Mouse (Mus musculus) liver, embryonic 14 days (tissue): ENCODE results near the gene Ccl6. TPM values are rescaled to one million over a fixed set of nuclear protein-coding genes. Genes with fewer than 3 reads are reported as not detected.

Experiments
- polyA plus RNA-seq: library from polyadenylated mRNA; depleted of rRNA; stranded (reverse); fragments of >200 nt; gene quantifications from 2 replicates; pipeline ENCODE4 v1.2.3, GENCODE M21; 2012; rRNA removed

Gene Ccl6
- 2.4 and 3.8 TPM in 2 replicates for polyA plus RNA-seq

GRCm38 (mm10) chr11:83592853-83593252, at the start of gene Ccl6:
TSS of gene Ccl6 (minus strand) at chr11:83593087.

DNA sequence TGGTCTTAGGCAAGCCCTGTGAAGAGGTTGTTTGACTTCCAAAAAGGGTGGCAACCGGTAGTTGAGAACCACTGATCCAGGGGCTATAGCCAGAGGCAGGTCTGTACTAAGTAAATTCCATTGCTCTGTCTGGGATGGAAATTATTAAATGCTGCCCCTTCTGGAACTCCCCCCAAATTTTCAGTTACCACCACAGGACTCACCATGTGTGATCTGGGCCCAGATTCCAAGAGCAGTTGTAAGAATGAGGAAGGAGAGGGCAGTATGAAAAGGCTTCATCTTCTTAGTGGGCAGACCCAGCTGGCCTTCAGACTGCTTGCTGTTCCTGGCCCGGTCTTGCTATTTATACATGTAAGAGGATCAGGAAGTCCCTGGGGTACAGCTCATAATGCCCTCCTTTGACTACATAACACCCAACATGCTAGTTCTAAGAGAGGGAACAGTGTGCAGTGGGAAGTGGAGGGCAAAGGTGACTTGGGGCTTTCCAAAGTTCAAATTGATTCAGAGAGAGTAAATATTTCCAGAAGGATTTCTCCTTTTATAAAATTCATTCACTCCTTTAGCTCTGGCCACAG, 14.6 kb downstream of the Ccl6 start, which contains the start of gene Ccl9:
Ccl9 (minus strand) TSS at position 451 of the 575 bp plus-strand sequence.

Other genes starting within 250 kb of the Ccl6 start
- gene Rasl10b, start 183.9 kb downstream of the Ccl6 start, polyA plus RNA-seq, result 0.30 and 0.31 TPM in 2 replicates
- 0.01 TPM in 1 of 2 replicates, not detected in the other for gene Gas2l2, start 163.6 kb downstream of the Ccl6 start, polyA plus RNA-seq
- 1.6 and 2.5 TPM in 2 replicates for gene 1700020L24Rik, start 155.4 kb downstream of the Ccl6 start, polyA plus RNA-seq
- 0.24 and 0.29 TPM in 2 replicates for gene Mmp28, start 130.0 kb downstream of the Ccl6 start, polyA plus RNA-seq
- gene Taf15, start 120.0 kb downstream of the Ccl6 start, polyA plus RNA-seq, result 44.5 and 48.8 TPM in 2 replicates
- gene Heatr9, start 70.9 kb downstream of the Ccl6 start, polyA plus RNA-seq, result not detected in 2 replicates
- gene Ccl5, start 62.6 kb downstream of the Ccl6 start, polyA plus RNA-seq, result 0.29 and 0.35 TPM in 2 replicates
- 8.0 and 10.2 TPM in 2 replicates for gene Ccl9, start 14.5 kb downstream of the Ccl6 start, polyA plus RNA-seq
- not detected in 2 replicates for gene Rpl9-ps1, start 52.5 kb upstream of the Ccl6 start, polyA plus RNA-seq
- gene Ccl3, start 56.3 kb upstream of the Ccl6 start, polyA plus RNA-seq, result 0.66 and 1.0 TPM in 2 replicates
- 0.31 and 0.66 TPM in 2 replicates for gene Ccl4, start 69.5 kb upstream of the Ccl6 start, polyA plus RNA-seq
- gene Wfdc17, start 110.9 kb upstream of the Ccl6 start, polyA plus RNA-seq, result 6.2 and 8.7 TPM in 2 replicates
- gene Wfdc18, start 115.9 kb upstream of the Ccl6 start, polyA plus RNA-seq, result 0.11 TPM in 1 of 2 replicates, not detected in the other
- 4.8 and 7.4 TPM in 2 replicates for gene Wfdc21, start 153.9 kb upstream of the Ccl6 start, polyA plus RNA-seq
- gene Heatr6, start 160.6 kb upstream of the Ccl6 start, polyA plus RNA-seq, result 3.8 and 4.4 TPM in 2 replicates